Mouse (Mus musculus): ENCODE data around the gene Mllt6. TPM values are rescaled to one million over a fixed set of nuclear protein-coding genes. Genes with fewer than 3 reads are reported as not detected.

The Mllt6 gene
- total RNA-seq, 1 experiment = 113 TPM

DNA sequence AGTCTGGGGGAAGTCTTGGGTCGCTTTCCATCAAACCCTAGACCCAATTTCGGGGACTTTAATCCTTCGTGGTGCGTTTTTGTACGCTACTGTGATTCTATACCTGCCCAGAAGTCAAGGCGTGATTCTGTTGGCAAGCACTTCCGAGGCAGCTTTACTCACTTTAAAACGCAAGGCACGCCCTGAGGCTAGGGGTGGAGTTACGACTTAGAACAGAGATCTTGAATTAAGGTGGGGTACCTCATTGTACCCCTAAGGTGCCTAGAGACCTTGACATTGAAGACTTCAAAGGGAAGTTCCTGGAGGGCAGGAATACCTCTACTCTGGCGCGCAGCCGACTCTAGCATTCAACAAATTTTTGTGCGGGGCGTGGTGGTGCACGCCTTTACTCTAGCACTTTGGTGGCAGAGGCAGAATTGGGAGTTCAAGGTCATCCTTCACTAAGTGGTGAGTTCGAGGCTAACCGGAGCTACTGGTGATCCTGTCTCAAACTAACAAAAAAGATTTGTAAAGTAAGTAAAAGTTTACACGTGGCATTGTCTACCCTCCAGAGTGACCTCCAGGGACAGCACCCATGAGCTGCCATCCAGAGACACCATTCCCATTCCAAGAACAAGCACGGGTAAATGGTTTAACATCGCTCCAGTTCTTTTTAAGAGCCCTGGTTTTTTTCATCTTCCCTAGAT is 864 bp upstream of the Mllt6 start:
- TF ChIP-seq HCFC1 (IDR thresholded peaks at IDR 0.05; ENCODE audit: borderline replicate concordance, insufficient read depth, low read length) (peak; percentile 61; the same call in 1 of the 2 replicates), MAFK (IDR thresholded peaks at IDR 0.05; ENCODE audit: insufficient read depth, low read depth, low read length) (no peak), ZNF384 (IDR thresholded peaks at IDR 0.05; ENCODE audit: low read depth, low read length) (peak; percentile 58; the same call in 1 of the 2 replicates), ZC3H11A (IDR thresholded peaks at IDR 0.05; ENCODE audit: borderline replicate concordance, low read depth, low read length) (0 out of 2 replicates have a peak, but pooled peaks have one; percentile 27), CHD2 (IDR thresholded peaks at IDR 0.05; ENCODE audit: low read depth, low read length) (peak; percentile 78)
- H3K27ac ChIP-seq (ENCODE audit: insufficient read depth, low read depth, low read length, poor library complexity, severe bottlenecking) = peak overlapping the region; percentile 100
- H3K36me3 ChIP-seq (ENCODE audit: control insufficient read depth, insufficient read depth, low read length, poor library complexity, severe bottlenecking) = peaks cover 18% of the 10 kb centered on the region
- peaks cover 6 to 14% of the 10 kb centered on the region in 2 experiments; a peak in 2 of 4 replicates for H3K4me1 ChIP-seq (ENCODE audit: control insufficient read depth in 2 of 2, insufficient read depth in 2 of 2, low read length in 2 of 2, poor library complexity in 1 of 2)
- H3K9me3 ChIP-seq (ENCODE audit: control insufficient read depth, insufficient read depth, low read depth, low read length) = no peaks in the 10 kb centered on the region
- peak; percentile 100 for DNase-seq (ENCODE audit: low read depth, low spot score)
- in situ Hi-C loops (cut with MboI; ENCODE audit: low sequenced_read_pairs in 2 of 2, unreplicated experiment in 2 of 2) = no loop called here
- peak overlapping the region; percentile 53 to 91 for H3K4me3 ChIP-seq (ENCODE audit: insufficient read depth in 1 of 2, low read depth in 1 of 2, low read length in 2 of 2, poor library complexity in 1 of 2, severe bottlenecking in 1 of 2)
- peak overlapping the region; percentile 96 for H3K9ac ChIP-seq (ENCODE audit: insufficient read depth, low read depth, low read length, poor library complexity, severe bottlenecking)

DNA sequence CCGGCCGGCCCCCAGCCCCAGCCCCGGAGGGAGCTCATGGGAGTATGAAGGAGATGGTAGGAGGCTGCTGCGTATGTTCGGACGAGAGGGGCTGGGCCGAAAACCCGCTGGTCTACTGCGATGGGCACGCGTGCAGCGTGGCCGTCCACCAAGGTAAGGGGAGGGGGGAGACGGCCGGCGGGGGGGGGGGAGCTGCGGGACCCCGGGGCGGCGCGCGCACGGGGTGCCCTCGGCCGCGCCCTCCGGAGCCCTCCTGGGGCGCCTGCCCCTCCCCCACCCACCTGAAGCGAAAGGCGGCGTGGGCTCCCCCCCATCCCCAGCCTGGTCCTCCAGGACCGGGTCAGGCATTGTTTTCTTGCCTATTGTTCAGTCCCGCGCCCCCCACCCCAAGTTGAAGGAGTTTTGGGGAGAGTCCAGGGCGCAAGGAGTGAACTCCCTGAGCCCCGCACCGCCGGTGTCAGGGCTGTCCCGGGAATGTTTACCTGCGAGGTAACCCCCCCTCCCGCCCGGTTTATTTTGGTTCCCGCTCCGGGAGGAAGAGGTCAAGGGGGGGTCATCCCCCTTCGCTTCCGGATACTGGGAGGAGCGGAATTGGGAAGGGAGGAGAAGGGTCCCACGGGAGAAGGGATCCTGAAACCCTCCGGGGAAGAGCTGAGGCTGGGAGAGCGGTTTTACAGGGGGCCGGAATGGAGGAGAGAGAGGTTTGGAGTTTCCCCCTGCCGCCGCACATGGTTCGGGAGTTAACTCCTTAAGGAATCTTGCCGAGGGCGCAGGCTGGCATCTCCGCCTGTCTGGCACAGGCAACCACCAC is 519 bp downstream of the Mllt6 start:
- no peak for DNase-seq (ENCODE audit: low read depth, low spot score)
- Histone ChIP-seq H3K36me3 (ENCODE audit: control insufficient read depth, insufficient read depth, low read length, poor library complexity, severe bottlenecking) (peaks cover 29% of the 10 kb centered on the region), H3K27ac (ENCODE audit: insufficient read depth, low read depth, low read length, poor library complexity, severe bottlenecking) (peak overlapping the region; percentile 100), H3K9me3 (ENCODE audit: control insufficient read depth, insufficient read depth, low read depth, low read length) (no peaks in the 10 kb centered on the region), H3K4me3 (ENCODE audit: insufficient read depth in 1 of 2, low read depth in 1 of 2, low read length in 2 of 2, poor library complexity in 1 of 2, severe bottlenecking in 1 of 2) (peak overlapping the region; percentile 86 to 91), H3K9ac (ENCODE audit: insufficient read depth, low read depth, low read length, poor library complexity, severe bottlenecking) (peak overlapping the region; percentile 96), H3K4me1 (ENCODE audit: control insufficient read depth in 2 of 2, insufficient read depth in 2 of 2, low read length in 2 of 2, poor library complexity in 1 of 2) (peaks cover 11 to 22% of the 10 kb centered on the region in 2 experiments; a peak in 3 of 4 replicates)
- in situ Hi-C loops (cut with MboI; ENCODE audit: low sequenced_read_pairs in 2 of 2, unreplicated experiment in 2 of 2) = no loop called here
- no peak for TF ChIP-seq ZNF384 (IDR thresholded peaks at IDR 0.05; ENCODE audit: low read depth, low read length)
- TF ChIP-seq CHD2 (IDR thresholded peaks at IDR 0.05; ENCODE audit: low read depth, low read length) = no peak
- no peak for TF ChIP-seq HCFC1 (IDR thresholded peaks at IDR 0.05; ENCODE audit: borderline replicate concordance, insufficient read depth, low read length)
- no peak for TF ChIP-seq ZC3H11A (IDR thresholded peaks at IDR 0.05; ENCODE audit: borderline replicate concordance, low read depth, low read length)
- TF ChIP-seq MAFK (IDR thresholded peaks at IDR 0.05; ENCODE audit: insufficient read depth, low read depth, low read length) = no peak

DNA sequence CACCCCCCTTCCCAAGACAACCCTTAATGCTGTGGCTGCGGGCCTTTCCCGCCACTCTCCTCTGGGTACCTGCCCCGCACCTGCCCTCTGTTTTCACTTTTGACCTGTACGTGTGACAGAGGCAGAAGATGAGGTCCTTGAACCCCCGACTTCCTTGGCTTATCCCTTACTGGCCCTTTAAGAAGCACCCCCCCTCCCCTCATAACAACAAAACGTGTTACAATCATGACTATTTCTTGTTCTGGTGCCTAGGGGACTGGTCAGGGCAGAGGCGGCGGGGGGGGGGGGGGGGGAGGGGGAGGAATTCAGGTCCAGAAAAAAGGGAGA is 1.1 kb downstream of the Mllt6 start:
- Histone ChIP-seq H3K4me1 (ENCODE audit: control insufficient read depth in 2 of 2, insufficient read depth in 2 of 2, low read length in 2 of 2, poor library complexity in 1 of 2) (peaks cover 11 to 26% of the 10 kb centered on the region in 2 experiments; a peak in 3 of 4 replicates), H3K9ac (ENCODE audit: insufficient read depth, low read depth, low read length, poor library complexity, severe bottlenecking) (peak overlapping the region; percentile 96), H3K4me3 (ENCODE audit: insufficient read depth in 1 of 2, low read depth in 1 of 2, low read length in 2 of 2, poor library complexity in 1 of 2, severe bottlenecking in 1 of 2) (peak overlapping the region; percentile 86 to 91), H3K36me3 (ENCODE audit: control insufficient read depth, insufficient read depth, low read length, poor library complexity, severe bottlenecking) (peaks cover 35% of the 10 kb centered on the region), H3K27ac (ENCODE audit: insufficient read depth, low read depth, low read length, poor library complexity, severe bottlenecking) (peak overlapping the region; percentile 100), H3K9me3 (ENCODE audit: control insufficient read depth, insufficient read depth, low read depth, low read length) (no peaks in the 10 kb centered on the region)
- in situ Hi-C loops (cut with MboI; ENCODE audit: low sequenced_read_pairs in 2 of 2, unreplicated experiment in 2 of 2) = no loop called here
- TF ChIP-seq CHD2 (IDR thresholded peaks at IDR 0.05; ENCODE audit: low read depth, low read length) (no peak), ZNF384 (IDR thresholded peaks at IDR 0.05; ENCODE audit: low read depth, low read length) (no peak), HCFC1 (IDR thresholded peaks at IDR 0.05; ENCODE audit: borderline replicate concordance, insufficient read depth, low read length) (no peak), MAFK (IDR thresholded peaks at IDR 0.05; ENCODE audit: insufficient read depth, low read depth, low read length) (no peak), ZC3H11A (IDR thresholded peaks at IDR 0.05; ENCODE audit: borderline replicate concordance, low read depth, low read length) (no peak)
- DNase-seq (ENCODE audit: low read depth, low spot score) = no peak

- peaks cover 13 to 31% of the 10 kb centered on the region in 2 experiments for H3K4me1 ChIP-seq (ENCODE audit: control insufficient read depth in 2 of 2, insufficient read depth in 2 of 2, low read length in 2 of 2, poor library complexity in 1 of 2)
- in situ Hi-C loops (cut with MboI; ENCODE audit: low sequenced_read_pairs in 2 of 2, unreplicated experiment in 2 of 2) = no loop called here
- peaks cover 40% of the 10 kb centered on the region for H3K36me3 ChIP-seq (ENCODE audit: control insufficient read depth, insufficient read depth, low read length, poor library complexity, severe bottlenecking)
- H3K4me3 ChIP-seq (ENCODE audit: insufficient read depth in 1 of 2, low read depth in 1 of 2, low read length in 2 of 2, poor library complexity in 1 of 2, severe bottlenecking in 1 of 2) = peak overlapping the region; percentile 86 to 91
- H3K9me3 ChIP-seq (ENCODE audit: control insufficient read depth, insufficient read depth, low read depth, low read length) = no peaks in the 10 kb centered on the region
- no peak for TF ChIP-seq HCFC1 (IDR thresholded peaks at IDR 0.05; ENCODE audit: borderline replicate concordance, insufficient read depth, low read length)
- DNase-seq (ENCODE audit: low read depth, low spot score) = no peak
- H3K9ac ChIP-seq (ENCODE audit: insufficient read depth, low read depth, low read length, poor library complexity, severe bottlenecking) = peak overlapping the region; percentile 96
- H3K27ac ChIP-seq (ENCODE audit: insufficient read depth, low read depth, low read length, poor library complexity, severe bottlenecking) = peak overlapping the region; percentile 100; the same call in 1 of the 2 replicates
Measured at GRCm38 (mm10) chr11:97664771-97665240, 1.6 kb downstream of the Mllt6 start.

Data from ES-E14 (cell line).